Mouse (Mus musculus) liver, embryonic 13.5 days (tissue): ENCODE results near the gene Spry1. TPM values are rescaled to one million over a fixed set of nuclear protein-coding genes. Genes with fewer than 3 reads are reported as not detected.

ENCODE experiments used
- ATAC-seq: fragments of 200-750 bp; cut with Nextera tagmentation; 2 replicates; pipeline ENCODE4 v1.8.0; 2017; ENCODE audit warnings: low read depth, mild to moderate bottlenecking, moderate number of reproducible peaks, moderate library complexity
- DNase-seq: peaks from one replicate; pipeline ENCODE4 v3.0.0; 2022
- H3K27ac ChIP-seq: fragments of 300-500 bp; sonication (generic); 2 replicates; pipeline ENCODE4 v1.5.1; 2015; ENCODE audit warnings: moderate library complexity, mild to moderate bottlenecking, inconsistent platforms
- H3K27me3 ChIP-seq: fragments of 300-500 bp; sonication (generic); 2 replicates; pipeline ENCODE4 v1.6.1; 2015; ENCODE audit warnings: mild to moderate bottlenecking, inconsistent platforms
- H3K36me3 ChIP-seq: fragments of 300-500 bp; sonication (generic); 2 replicates; pipeline ENCODE4 v1.6.1; 2015; ENCODE audit warnings: mild to moderate bottlenecking, inconsistent platforms
- H3K4me1 ChIP-seq: fragments of 300-500 bp; sonication (generic); replicated peaks from 2 replicates; pipeline ENCODE4 v1.6.1; 2015; ENCODE audit warnings: inconsistent platforms
- H3K4me2 ChIP-seq: fragments of 300-500 bp; sonication (generic); 2 replicates; pipeline ENCODE4 v1.6.1; 2015; ENCODE audit warnings: inconsistent platforms, mild to moderate bottlenecking, moderate library complexity
- H3K4me3 ChIP-seq: fragments of 300-500 bp; sonication (generic); replicated peaks from 2 replicates; pipeline ENCODE4 v1.5.1; 2015; ENCODE audit warnings: mild to moderate bottlenecking, inconsistent platforms
- H3K9ac ChIP-seq: fragments of 300-500 bp; sonication (generic); 2 replicates; pipeline ENCODE4 v1.6.1; 2015; ENCODE audit warnings: mild to moderate bottlenecking, inconsistent platforms
- H3K9me3 ChIP-seq: fragments of 300-500 bp; sonication (generic); replicated peaks from 2 replicates; pipeline ENCODE4 v1.6.1; 2016; ENCODE audit warnings: inconsistent platforms
- WGBS: fragments of 180-500 bp; shearing (Covaris S2); methylation state at CpG from one replicate; pipeline ENCODE4 v1.1.7; 2015; ENCODE audit not compliant: insufficient replicate concordance; 5-methylcytosine and 5-hydroxymethylcytosine counted together
- polyA plus RNA-seq: library from polyadenylated mRNA; unstranded; fragments of >200 nt; fragmentation: Nextera tagmentation; extraction: Ambion mirVana; gene quantifications from 2 replicates; pipeline ENCODE4 v1.2.1, GENCODE M21; 2015

Spry1 gene
- polyA plus RNA-seq, 1 experiment from 2014 or later, result 2.4 TPM

DNA sequence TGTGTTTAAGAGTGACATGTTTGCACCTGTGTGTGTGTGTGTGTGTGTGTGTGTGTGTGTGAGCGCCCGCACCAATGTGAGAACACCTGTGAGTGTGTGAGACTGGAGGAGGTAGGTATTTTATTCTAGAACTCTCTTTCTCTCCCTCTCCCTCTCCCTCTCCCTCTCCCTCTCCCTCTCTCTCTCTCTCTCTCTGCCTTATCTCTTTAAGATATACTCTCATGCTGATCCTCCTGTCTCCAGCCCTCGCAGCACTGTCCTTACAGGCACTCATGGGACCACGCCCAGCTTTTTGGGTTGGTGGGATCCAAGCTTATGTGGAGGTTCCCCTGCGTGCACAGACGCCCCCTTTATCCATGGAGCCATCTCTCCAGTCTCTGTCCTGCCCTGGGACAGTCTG, 15.0 kb downstream of the Spry1 start:
- WGBS, result 35% methylated on average over 6 of the region's 6 CpGs
- 0 out of 2 replicates have a peak overlapping the region, but pooled peaks have one; percentile 58 for H3K9ac ChIP-seq
- H3K27ac ChIP-seq, result peak overlapping the region; percentile 37; the same call in 1 of the 2 replicates
- H3K4me3 ChIP-seq, result peak overlapping the region; percentile 51
- no peaks in the 10 kb centered on the region for H3K36me3 ChIP-seq
- no peaks in the 10 kb centered on the region for H3K9me3 ChIP-seq
- H3K4me2 ChIP-seq, result peak overlapping the region; percentile 66
- peaks cover 21% of the 10 kb centered on the region for H3K27me3 ChIP-seq
- ATAC-seq (peak; percentile 37), DNase-seq (no peak)
- peaks cover 53% of the 10 kb centered on the region for H3K4me1 ChIP-seq

DNA sequence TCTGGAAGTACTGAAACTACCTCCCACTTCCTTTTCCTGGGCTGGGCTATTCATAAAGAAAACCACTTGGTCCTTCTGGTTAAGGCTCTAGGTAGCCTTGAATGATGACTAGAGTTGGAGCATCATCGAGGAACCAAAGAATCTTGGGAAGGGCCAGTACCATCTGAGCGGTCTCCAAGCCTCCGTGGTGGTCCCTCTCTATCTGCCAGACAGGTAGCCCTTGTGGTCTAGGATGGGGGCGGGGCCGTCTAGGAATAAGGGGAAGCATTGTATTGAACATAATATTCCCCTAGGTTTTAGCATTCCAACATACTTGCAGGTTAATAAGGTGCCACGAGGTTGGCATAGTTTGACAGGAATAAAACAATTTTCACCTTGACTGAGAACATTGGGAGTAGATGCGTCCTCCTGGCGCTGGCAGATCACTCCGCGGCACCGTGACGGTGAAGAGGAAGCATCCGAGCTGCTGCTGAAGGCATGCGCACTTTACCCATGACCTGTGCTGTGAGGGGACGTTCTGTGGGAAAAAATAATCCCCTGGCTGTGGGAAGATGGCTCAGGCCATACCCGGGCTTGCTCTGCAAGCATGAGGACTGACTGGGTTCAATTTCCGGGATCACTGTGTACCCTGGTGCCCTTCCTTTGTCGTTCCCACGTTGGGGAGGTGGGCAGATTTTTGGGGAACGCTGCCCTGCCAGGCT, 16.3 kb downstream of the Spry1 start:
- Histone ChIP-seq H3K4me3 (peak overlapping the region; percentile 14; the same call in 1 of the 2 replicates), H3K9me3 (no peaks in the 10 kb centered on the region), H3K27ac (no peak overlapping the region), H3K27me3 (peaks cover 21% of the 10 kb centered on the region), H3K4me1 (peaks cover 59% of the 10 kb centered on the region), H3K9ac (no peak overlapping the region), H3K4me2 (peak overlapping the region; percentile 50), H3K36me3 (no peaks in the 10 kb centered on the region)
- no peak for ATAC-seq
- 14% methylated on average over 20 of the region's 20 CpGs for WGBS
- no peak for DNase-seq

DNA sequence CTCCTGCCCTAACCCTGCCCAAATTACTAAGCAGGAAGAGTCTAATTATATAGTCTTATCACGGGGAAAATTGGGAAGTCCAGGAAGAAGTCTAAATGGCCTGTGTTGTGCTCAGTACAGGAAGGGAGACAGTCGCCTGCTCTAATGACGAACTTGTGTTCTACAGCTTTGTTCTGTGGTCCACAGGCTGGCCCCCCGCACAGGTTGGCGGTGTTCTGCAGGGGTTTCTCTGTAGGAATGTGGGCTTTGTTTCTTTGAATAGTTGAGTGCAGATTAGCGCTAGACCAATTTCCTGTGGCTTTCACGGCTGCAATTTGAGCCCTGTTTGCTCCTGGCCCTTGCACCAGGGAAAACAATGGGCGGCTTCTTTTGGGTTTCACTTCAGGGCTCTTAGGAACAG, 17.3 kb downstream of the Spry1 start:
- no peak for ATAC-seq
- no peak for DNase-seq

DNA sequence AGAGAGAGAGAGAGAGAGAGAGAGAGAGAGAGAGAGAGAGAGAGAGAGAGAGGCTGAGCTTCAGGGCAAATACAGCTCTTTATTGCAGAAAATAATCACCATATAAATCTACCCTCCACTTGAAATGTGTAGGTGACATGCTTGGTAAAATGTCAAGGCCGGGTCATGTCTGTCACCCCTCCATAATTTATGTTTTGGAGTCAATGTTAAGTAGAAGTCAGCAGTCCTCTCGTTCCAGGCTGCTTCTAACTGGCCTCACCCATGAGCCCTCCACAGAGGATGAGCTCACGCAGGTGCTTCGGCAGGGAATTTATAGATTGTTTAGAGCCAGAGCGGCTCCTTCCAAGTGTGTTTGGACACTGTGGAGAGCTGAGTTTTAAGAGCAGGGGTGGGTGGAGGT, 18.4 kb downstream of the Spry1 start:
- no peaks in the 10 kb centered on the region for H3K9me3 ChIP-seq
- DNase-seq, result no peak
- peaks cover 55% of the 10 kb centered on the region for H3K4me1 ChIP-seq
- peaks cover 21% of the 10 kb centered on the region for H3K27me3 ChIP-seq
- H3K4me2 ChIP-seq, result no peak overlapping the region
- H3K4me3 ChIP-seq, result no peak overlapping the region
- no peaks in the 10 kb centered on the region for H3K36me3 ChIP-seq
- 59% methylated on average over 5 of the region's 5 CpGs for WGBS
- H3K9ac ChIP-seq, result no peak overlapping the region
- no peak overlapping the region for H3K27ac ChIP-seq
- ATAC-seq, result no peak

More for the DNA sequence above, 17.3 kb downstream of the Spry1 start:
- WGBS, result 5% methylated on average over 8 of the region's 8 CpGs
- no peak overlapping the region for H3K27ac ChIP-seq
- peaks cover 21% of the 10 kb centered on the region for H3K27me3 ChIP-seq
- peak overlapping the region; percentile 29; the same call in 1 of the 2 replicates for H3K9ac ChIP-seq
- no peaks in the 10 kb centered on the region for H3K36me3 ChIP-seq
- H3K4me3 ChIP-seq, result 0 out of 2 replicates have a peak overlapping the region, but pooled peaks have one; percentile 16
- peaks cover 59% of the 10 kb centered on the region for H3K4me1 ChIP-seq
- H3K9me3 ChIP-seq, result no peaks in the 10 kb centered on the region
- H3K4me2 ChIP-seq, result peak overlapping the region; percentile 26; the same call in 1 of the 2 replicates

DNA sequence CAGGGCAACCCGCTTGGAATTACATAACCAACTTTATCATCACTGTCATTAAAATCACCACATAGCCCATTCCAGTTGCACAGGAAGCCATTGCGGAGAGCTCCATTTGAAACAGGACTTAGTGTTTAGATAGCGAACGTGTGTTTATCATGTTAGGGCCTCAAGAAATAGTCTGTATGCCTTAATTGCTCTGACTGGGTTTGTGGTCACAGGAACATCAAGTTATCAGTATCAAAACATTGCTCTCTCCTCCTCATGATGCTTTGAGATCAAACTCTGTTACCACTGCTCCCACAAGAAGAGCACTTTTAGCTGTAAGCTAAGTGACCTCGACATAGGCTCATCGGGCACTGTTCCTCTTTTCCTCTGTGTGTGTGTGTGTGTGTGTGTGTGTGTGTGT, 19.9 kb downstream of the Spry1 start:
- H3K4me1 ChIP-seq, result peaks cover 41% of the 10 kb centered on the region
- peaks cover 21% of the 10 kb centered on the region for H3K27me3 ChIP-seq
- H3K4me3 ChIP-seq, result no peak overlapping the region
- H3K36me3 ChIP-seq, result no peaks in the 10 kb centered on the region
- peak; percentile 82 for ATAC-seq
- H3K4me2 ChIP-seq, result 0 out of 2 replicates have a peak overlapping the region, but pooled peaks have one; percentile 23
- no peaks in the 10 kb centered on the region for H3K9me3 ChIP-seq
- H3K9ac ChIP-seq, result no peak overlapping the region
- H3K27ac ChIP-seq, result no peak overlapping the region
- WGBS, result 10% methylated on average over 6 of the region's 6 CpGs
- no peak for DNase-seq

DNA sequence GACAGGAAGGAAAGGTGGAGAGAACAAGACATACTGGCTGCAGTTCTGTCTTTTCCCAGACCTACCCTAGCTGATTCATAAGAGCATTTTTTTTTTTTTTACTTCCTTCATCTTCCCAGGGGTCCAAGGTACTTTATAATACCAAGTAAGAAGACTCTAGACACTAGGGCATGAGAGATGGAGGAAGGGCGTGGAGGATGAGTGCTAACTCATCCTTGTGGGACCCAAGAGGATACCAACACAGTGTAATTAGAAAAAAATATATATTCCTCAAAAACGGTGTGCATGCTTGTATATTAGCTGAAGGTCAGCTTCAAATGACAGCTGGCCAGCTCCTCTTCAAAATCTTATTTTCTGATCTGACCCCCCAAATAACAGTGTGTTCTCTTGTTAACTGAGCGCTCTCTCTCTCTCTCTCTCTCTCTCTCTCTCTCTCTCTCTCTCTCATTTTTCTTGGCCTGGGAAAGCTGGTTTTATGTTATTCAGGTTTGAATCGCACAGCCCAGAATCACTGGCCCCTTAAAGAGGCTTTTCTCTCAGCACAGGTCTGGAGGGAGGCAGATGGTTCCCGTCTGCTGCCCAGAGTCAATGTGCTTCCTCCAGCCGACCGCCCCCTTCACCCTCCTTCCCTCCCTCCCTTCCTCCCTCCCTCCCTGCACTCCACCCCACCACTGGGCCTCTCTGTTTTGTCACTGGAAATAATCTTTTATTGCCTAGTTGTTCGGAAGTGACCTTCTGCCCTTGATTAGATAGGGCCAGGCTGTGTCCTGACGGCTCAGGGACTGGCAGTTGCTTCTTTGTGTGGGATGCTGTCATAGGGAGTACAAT, 26.8 kb downstream of the Spry1 start:
- Histone ChIP-seq H3K27me3 (peaks cover 27% of the 10 kb centered on the region), H3K4me3 (no peak overlapping the region), H3K4me2 (peak overlapping the region; percentile 10; the same call in 1 of the 2 replicates), H3K9ac (no peak overlapping the region; the same call in 1 of the 2 replicates), H3K9me3 (no peaks in the 10 kb centered on the region), H3K27ac (no peak overlapping the region), H3K36me3 (no peaks in the 10 kb centered on the region), H3K4me1 (peaks cover 24% of the 10 kb centered on the region)
- WGBS, result 11% methylated on average over 9 of the region's 9 CpGs
- DNase-seq (no peak), ATAC-seq (peak; percentile 81)

DNA sequence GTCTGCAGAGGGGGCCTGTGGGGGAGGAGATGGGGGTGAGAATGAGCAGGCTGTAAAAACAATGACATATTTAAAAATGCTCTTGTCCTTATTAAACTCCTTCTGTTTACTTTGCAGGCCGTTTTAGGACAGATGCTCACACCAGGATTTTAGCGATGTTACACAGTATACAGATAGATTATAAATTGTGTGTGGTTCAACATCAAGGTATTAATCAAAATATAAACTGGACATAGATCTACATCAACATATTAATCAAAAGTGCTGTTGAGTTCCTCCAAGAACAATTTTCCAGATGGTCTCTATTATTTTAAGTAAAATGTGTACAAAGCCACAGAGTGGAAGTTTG, 27.3 kb downstream of the Spry1 start:
- no peaks in the 10 kb centered on the region for H3K36me3 ChIP-seq
- 0 out of 2 replicates have a peak overlapping the region, but pooled peaks have one; percentile 10 for H3K4me2 ChIP-seq
- no peak overlapping the region for H3K27ac ChIP-seq
- H3K4me1 ChIP-seq, result peaks cover 24% of the 10 kb centered on the region
- H3K9me3 ChIP-seq, result no peaks in the 10 kb centered on the region
- ATAC-seq (no peak; the same call in 1 of the 2 replicates), DNase-seq (no peak)
- H3K9ac ChIP-seq, result no peak overlapping the region
- 26% methylated on average over 2 of the region's 2 CpGs for WGBS
- peaks cover 31% of the 10 kb centered on the region for H3K27me3 ChIP-seq
- no peak overlapping the region for H3K4me3 ChIP-seq

DNA sequence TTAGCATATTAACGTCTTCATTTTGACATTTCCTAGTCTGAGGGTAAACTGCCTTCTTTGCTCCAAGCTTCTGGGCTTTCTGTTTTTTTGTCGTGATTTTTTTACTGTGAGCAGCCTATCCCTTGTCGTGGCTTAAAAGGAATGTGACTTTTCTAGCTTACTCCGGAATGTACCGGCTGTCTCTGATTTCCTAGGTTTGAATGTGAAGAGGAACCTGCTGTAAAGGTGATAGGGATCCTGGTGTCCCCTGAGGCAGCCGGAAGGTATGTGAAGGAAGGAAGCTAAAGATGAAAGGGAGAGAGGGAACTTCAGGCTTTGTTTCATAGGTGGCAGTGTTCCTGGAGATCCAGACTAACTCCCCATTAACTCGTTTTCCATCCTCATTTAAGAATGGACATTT, 28.0 kb downstream of the Spry1 start:
- Histone ChIP-seq H3K4me2 (no peak overlapping the region), H3K36me3 (no peaks in the 10 kb centered on the region), H3K9me3 (no peaks in the 10 kb centered on the region), H3K27me3 (peaks cover 37% of the 10 kb centered on the region), H3K4me3 (no peak overlapping the region), H3K27ac (no peak overlapping the region), H3K4me1 (peaks cover 24% of the 10 kb centered on the region), H3K9ac (no peak overlapping the region)
- ATAC-seq (no peak), DNase-seq (no peak)
- 35% methylated on average over 7 of the region's 7 CpGs for WGBS

DNA sequence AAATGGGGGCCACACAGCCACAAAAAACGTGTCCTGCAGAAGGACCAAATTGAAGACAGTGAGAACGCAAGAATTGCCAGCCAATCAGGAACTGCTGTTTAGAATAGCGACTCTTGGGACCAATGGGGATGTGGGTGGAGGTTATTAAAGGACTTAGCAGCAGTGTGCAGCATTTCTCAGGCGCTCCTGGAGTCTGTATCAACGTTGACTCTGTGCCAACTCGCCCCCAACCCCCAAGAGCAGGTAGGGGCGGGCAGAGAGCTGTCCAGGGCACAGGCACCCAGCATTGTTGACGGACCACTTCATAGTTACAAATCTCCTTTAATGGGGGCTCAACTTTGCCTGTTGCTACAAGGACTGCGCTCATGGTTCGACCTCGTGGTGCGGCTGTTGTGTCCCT, 28.9 kb downstream of the Spry1 start:
- Histone ChIP-seq H3K4me2 (no peak overlapping the region), H3K9me3 (no peaks in the 10 kb centered on the region)
- 77% methylated on average over 12 of the region's 12 CpGs for WGBS

DNA sequence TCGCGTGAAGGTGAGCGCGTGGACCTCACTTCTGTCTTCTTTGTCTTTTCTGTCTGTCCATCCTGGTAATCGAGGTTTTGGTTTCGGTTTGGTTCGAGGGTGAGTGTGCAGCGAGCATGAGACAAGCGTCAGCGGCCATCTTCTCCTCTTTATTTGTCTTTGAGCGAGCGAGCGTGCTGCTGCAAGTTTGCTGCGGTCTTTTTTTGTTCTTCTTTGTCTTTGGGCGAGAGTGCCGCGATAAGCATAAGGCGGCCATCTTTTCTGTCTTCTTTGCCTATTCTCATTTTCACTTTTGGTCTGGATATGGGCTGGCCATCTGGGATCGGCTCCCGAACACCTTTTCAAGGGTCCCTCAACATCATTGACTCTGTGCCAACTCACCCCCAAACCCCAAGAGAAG, 29.4 kb downstream of the Spry1 start:
- no peaks in the 10 kb centered on the region for H3K36me3 ChIP-seq
- WGBS, result 80% methylated on average over 20 of the region's 20 CpGs
- no peak overlapping the region for H3K4me3 ChIP-seq
- H3K27me3 ChIP-seq, result peaks cover 50% of the 10 kb centered on the region
- H3K9ac ChIP-seq, result no peak overlapping the region
- H3K27ac ChIP-seq, result no peak overlapping the region
- H3K9me3 ChIP-seq, result no peaks in the 10 kb centered on the region
- ATAC-seq, result no peak
- H3K4me1 ChIP-seq, result peaks cover 30% of the 10 kb centered on the region
- DNase-seq, result no peak
- H3K4me2 ChIP-seq, result no peak overlapping the region

More for the DNA sequence above, 28.9 kb downstream of the Spry1 start:
- peaks cover 46% of the 10 kb centered on the region for H3K27me3 ChIP-seq
- H3K36me3 ChIP-seq, result no peaks in the 10 kb centered on the region
- H3K9ac ChIP-seq, result no peak overlapping the region
- H3K4me1 ChIP-seq, result peaks cover 26% of the 10 kb centered on the region
- no peak for DNase-seq
- ATAC-seq, result no peak
- H3K27ac ChIP-seq, result no peak overlapping the region
- no peak overlapping the region for H3K4me3 ChIP-seq

DNA sequence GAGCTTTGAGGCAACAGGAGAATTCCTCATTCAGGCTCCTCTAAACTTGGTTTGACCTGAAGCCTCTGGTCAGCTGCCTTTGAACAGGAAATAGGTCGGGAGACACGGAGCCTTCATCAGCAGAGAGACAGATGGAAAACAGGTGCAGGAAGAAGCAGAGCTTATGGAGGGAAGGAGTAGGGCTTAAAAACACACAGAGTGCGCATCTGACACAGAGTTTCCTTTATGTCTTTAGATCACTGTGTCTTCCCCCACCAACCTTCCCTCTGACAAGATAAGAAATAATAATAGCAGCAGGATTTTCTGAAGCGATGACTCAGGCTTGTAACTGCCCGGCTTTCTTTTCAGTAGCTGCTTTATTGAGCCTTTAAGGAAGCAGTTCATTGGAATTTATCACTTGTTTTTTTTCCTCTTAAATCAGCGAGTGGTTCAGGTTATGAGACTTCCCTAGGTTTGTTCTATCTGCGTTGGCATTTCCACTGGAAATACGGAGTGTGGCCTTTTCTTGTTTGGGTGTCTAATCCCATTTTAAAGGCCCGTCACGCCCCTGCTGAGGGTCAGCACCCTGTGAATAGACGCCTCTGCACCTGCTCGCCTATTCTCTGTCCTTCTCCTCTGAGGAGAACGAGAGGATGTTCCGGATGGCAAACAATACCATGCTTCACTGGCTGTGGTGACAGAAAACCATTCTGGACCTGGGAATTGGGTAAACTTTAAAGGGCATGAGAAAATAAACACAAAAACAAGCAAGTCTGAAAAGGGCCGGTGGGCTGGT, 32.7 kb downstream of the Spry1 start:
- Histone ChIP-seq H3K9ac (no peak overlapping the region), H3K4me3 (no peak overlapping the region), H3K27ac (no peak overlapping the region), H3K27me3 (peaks cover 74% of the 10 kb centered on the region), H3K4me1 (peaks cover 10% of the 10 kb centered on the region; the same call in 1 of the 2 replicates), H3K9me3 (no peaks in the 10 kb centered on the region), H3K4me2 (no peak overlapping the region), H3K36me3 (no peaks in the 10 kb centered on the region)
- ATAC-seq (no peak), DNase-seq (no peak)
- 35% methylated on average over 15 of the region's 15 CpGs for WGBS
